Comparison of ENCODE assay signal across 1 mouse cellular context in genomic region chrX:153007021-153007684, GRCm38 (mm10).
TF ChIP-seq lines count a peak whose summit lies in the region.

No protein-coding gene starts in this region.

TF ChIP-seq in CH12.LX, 34 proteins besides CTCF, POLR2A, EP300 and RAD21 (continued from another document):
- TF ChIP-seq MAFK (IDR thresholded peaks at IDR 0.05; ENCODE audit: insufficient replicate concordance, low read length) (no peak), USF2 (conservative IDR thresholded peaks at IDR 0.05; ENCODE audit: low read depth, low read length) (no peak), ETS1 (conservative IDR thresholded peaks at IDR 0.05; ENCODE audit: low read depth, low read length) (no peak), TBP (conservative IDR thresholded peaks at IDR 0.05; ENCODE audit: low read depth, low read length) (no peak), NRF1 (IDR thresholded peaks at IDR 0.05; ENCODE audit: low read depth, low read length) (no peak; the same call in 1 of the 2 replicates)
